Comparison of ENCODE assay signal across 8 mouse cellular contexts in genomic region chr13:100552009-100552368, GRCm38 (mm10). TPM values are rescaled to one million over a fixed set of nuclear protein-coding genes. Genes with fewer than 3 reads are reported as not detected.
DNase-seq lines count a peak whose midpoint lies in the region; ATAC-seq and TF ChIP-seq lines count a peak whose summit lies in the region.

No protein-coding gene starts in this region.

- peaks cover 4% of the 10 kb centered on the region; the same call in 1 of the 2 replicates for H3K4me1 ChIP-seq in forebrain, postnatal 0 days (ENCODE audit: insufficient read depth)
- no peaks in the 10 kb centered on the region for H3K4me1 ChIP-seq in liver, embryonic 14.5 days (replicated peaks; ENCODE audit: control insufficient read depth in 2 of 2, insufficient read depth in 2 of 2, low read length in 1 of 2)
- no peaks in the 10 kb centered on the region for H3K4me1 ChIP-seq in stomach, embryonic 15.5 days

- TF ChIP-seq CTCF in forebrain, postnatal 0 days (IDR thresholded peaks at IDR 0.05; ENCODE audit: low read depth), result no peak
- no peak for TF ChIP-seq CTCF in liver, embryonic 14.5 days (IDR thresholded peaks at IDR 0.05; ENCODE audit: low read depth)

- peak overlapping the region; percentile 69 for H3K4me3 ChIP-seq in forebrain, postnatal 0 days (ENCODE audit: low read depth, low read length)
- H3K4me3 ChIP-seq in liver, embryonic 14.5 days (ENCODE audit: insufficient read depth in 1 of 2, low read depth in 2 of 2, low read length in 2 of 2), result peak overlapping the region; percentile 51 to 52
- peak overlapping the region; percentile 56 for H3K4me3 ChIP-seq in stomach, embryonic 15.5 days (replicated peaks)

- H3K4me2 ChIP-seq in forebrain, postnatal 0 days (ENCODE audit: low read depth), result peak overlapping the region; percentile 99
- peak overlapping the region; percentile 57 for H3K4me2 ChIP-seq in liver, embryonic 14.5 days (ENCODE audit: low read depth)
- H3K4me2 ChIP-seq in stomach, embryonic 15.5 days, result peak overlapping the region; percentile 82

- no peak for TF ChIP-seq EP300 in liver, embryonic 14.5 days (IDR thresholded peaks at IDR 0.05; ENCODE audit: low read depth)

- WGBS in forebrain, postnatal 0 days, result 9% methylated on average over 31 of the region's 35 CpGs
- under 1% methylated on average over 35 of the region's 35 CpGs for WGBS in liver, embryonic 14.5 days (ENCODE audit: insufficient replicate concordance)
- WGBS in stomach, embryonic 15.5 days, result under 1% methylated on average over 35 of the region's 35 CpGs

- no peak overlapping the region for H3K27ac ChIP-seq in forebrain, postnatal 0 days (ENCODE audit: low read depth, low read length)
- no peak overlapping the region for H3K27ac ChIP-seq in liver, embryonic 14.5 days
- H3K27ac ChIP-seq in stomach, embryonic 15.5 days, result peak overlapping the region; percentile 81

- intact Hi-C loops in left cerebral cortex, postnatal 25 days (cut with DNase I), result no loop called here
- intact Hi-C loops in left cerebral cortex, postnatal 4 days (cut with DNase I), result no loop called here

- peak overlapping the region; percentile 50 for H3K9ac ChIP-seq in forebrain, postnatal 0 days
- no peak overlapping the region; the same call in 1 of the 2 replicates for H3K9ac ChIP-seq in liver, embryonic 14.5 days (replicated peaks)
- peak overlapping the region; percentile 72 for H3K9ac ChIP-seq in stomach, embryonic 15.5 days

- no peaks in the 10 kb centered on the region for H3K36me3 ChIP-seq in forebrain, postnatal 0 days (ENCODE audit: insufficient read depth)
- H3K36me3 ChIP-seq in liver, embryonic 14.5 days (replicated peaks; ENCODE audit: control insufficient read depth, insufficient read depth, low read depth), result no peaks in the 10 kb centered on the region
- H3K36me3 ChIP-seq in stomach, embryonic 15.5 days, result no peaks in the 10 kb centered on the region

- H3K27me3 ChIP-seq in forebrain, postnatal 0 days (ENCODE audit: insufficient read depth, low read length), result peaks cover 36% of the 10 kb centered on the region
- H3K27me3 ChIP-seq in liver, embryonic 14.5 days (ENCODE audit: control insufficient read depth, insufficient read depth, low read length), result peaks cover 42% of the 10 kb centered on the region
- H3K27me3 ChIP-seq in stomach, embryonic 15.5 days (replicated peaks), result peaks cover 16% of the 10 kb centered on the region

- peak; percentile 42 for ATAC-seq in common myeloid progenitor, adult 5-6 weeks (replicated peaks; ENCODE audit: low read depth, poor library complexity, severe bottlenecking)
- peak; percentile 71 for ATAC-seq in forebrain, postnatal 0 days
- ATAC-seq in liver, embryonic 14.5 days (ENCODE audit: insufficient read depth), result peak; percentile 11; the same call in 1 of the 2 replicates
- ATAC-seq in stomach, embryonic 15.5 days (ENCODE audit: insufficient read depth, low FRiP score, low read depth), result peak; percentile 16; the same call in 1 of the 2 replicates

- DNase-seq in left cerebral cortex, postnatal 25 days (ENCODE audit: low spot score in 2 of 2), result peak; percentile 3 to 14
- DNase-seq in left cerebral cortex, postnatal 4 days, result no peak
- no peak for DNase-seq in forebrain, postnatal 0 days
- no peak for DNase-seq in liver, embryonic 14.5 days (ENCODE audit: low read depth in 3 of 3, low spot score in 3 of 3)
- no peak for DNase-seq in layer of hippocampus, adult 11-12 months (ENCODE audit: low spot score)
- DNase-seq in spleen, adult 18-20 months, result no peak

- no peaks in the 10 kb centered on the region for H3K9me3 ChIP-seq in forebrain, postnatal 0 days (ENCODE audit: low read length)
- no peaks in the 10 kb centered on the region for H3K9me3 ChIP-seq in liver, embryonic 14.5 days (ENCODE audit: control insufficient read depth, low read length)
- H3K9me3 ChIP-seq in stomach, embryonic 15.5 days, result no peaks in the 10 kb centered on the region

RNA-seq across cellular contexts. Expression of gene Ocln, which starts 0.5 kb away (rescaled TPM):
- 10 to 100 TPM in 1 of 2 experiments, 1 to 10 TPM in 1; 9.2 to 10.6 TPM for total RNA-seq in left cerebral cortex, postnatal 25 days (2021)
- 1 to 10 TPM; 7.9 to 8.8 TPM for total RNA-seq in left cerebral cortex, postnatal 4 days (2021)
- total RNA-seq in common myeloid progenitor, adult 5-6 weeks (2017), result not detected in 2 replicates
- total RNA-seq in forebrain, postnatal 0 days (2014; rRNA removed), result 13.5 and 15.8 TPM in 2 replicates
- 8.2 and 11.7 TPM in 2 replicates for polyA plus RNA-seq in forebrain, postnatal 0 days (2015; fragmentation: Nextera tagmentation; extraction: Ambion mirVana)
- polyA plus RNA-seq in liver, embryonic 14.5 days (2012; rRNA removed), result 2.1 and 2.4 TPM in 2 replicates
- 4.8 and 5.9 TPM in 2 replicates for polyA plus RNA-seq in liver, embryonic 14.5 days (2014; fragmentation: Nextera tagmentation; extraction: Ambion mirVana)
- polyA plus RNA-seq in stomach, embryonic 15.5 days (2015; fragmentation: Nextera tagmentation; extraction: Ambion mirVana), result 58.9 and 70.3 TPM in 2 replicates

RNA-seq across cellular contexts. Expression of gene Gtf2h2, which starts 59.6 kb away (rescaled TPM):
- total RNA-seq in left cerebral cortex, postnatal 25 days (2021), result 10 to 100 TPM; 28.6 to 34.8 TPM
- total RNA-seq in left cerebral cortex, postnatal 4 days (2021), result 10 to 100 TPM; 41.0 to 52.8 TPM
- total RNA-seq in common myeloid progenitor, adult 5-6 weeks (2017), result 54.2 and 85.3 TPM in 2 replicates
- 41.5 and 44.9 TPM in 2 replicates for total RNA-seq in forebrain, postnatal 0 days (2014; rRNA removed)
- 47.6 and 58.8 TPM in 2 replicates for polyA plus RNA-seq in forebrain, postnatal 0 days (2015; fragmentation: Nextera tagmentation; extraction: Ambion mirVana)
- 18.5 and 26.3 TPM in 2 replicates for polyA plus RNA-seq in liver, embryonic 14.5 days (2012; rRNA removed)
- polyA plus RNA-seq in liver, embryonic 14.5 days (2014; fragmentation: Nextera tagmentation; extraction: Ambion mirVana), result 25.1 and 28.2 TPM in 2 replicates
- polyA plus RNA-seq in stomach, embryonic 15.5 days (2015; fragmentation: Nextera tagmentation; extraction: Ambion mirVana), result 62.0 and 66.9 TPM in 2 replicates

Comparison
In these comparisons a context has a peak if more than half of its experiments do, and no peak if none do; other contexts are left out.
1. DNase-seq: peak in left cerebral cortex, postnatal 25 days (2 of 2); none in left cerebral cortex, postnatal 4 days (single experiment), forebrain, postnatal 0 days (single experiment), liver, embryonic 14.5 days (0 of 3), layer of hippocampus, adult 11-12 months (single experiment) and spleen, adult 18-20 months (0 of 2).
2. ATAC-seq: peak in every context shown above with its lines; median percentile 71 in forebrain, postnatal 0 days; 42 in common myeloid progenitor, adult 5-6 weeks; 16 in stomach, embryonic 15.5 days; 11 in liver, embryonic 14.5 days.
3. Peak in every context shown above with its lines, with median percentiles within 50 percentile points of each other: H3K4me2 ChIP-seq and H3K4me3 ChIP-seq.